Mouse (Mus musculus) bone marrow macrophage, adult 2 months (primary cell): ENCODE data around the gene Camk2b.

Experiments
- CTCF ChIP-seq: IDR thresholded peaks from 2 replicates; pipeline ENCODE4 v1.5.1; 2012; ENCODE audit warnings: low read depth, mild to moderate bottlenecking, low read length, moderate library complexity
- POLR2A ChIP-seq: IDR thresholded peaks from 2 replicates; pipeline ENCODE4 v1.6.1; 2012; ENCODE audit warnings: mild to moderate bottlenecking, low read depth, low read length, borderline replicate concordance

- TF ChIP-seq CTCF (no peak), POLR2A (no peak)
Observed at GRCm38 (mm10) chr11:5930578-5930977, 135.6 kb downstream of the Camk2b start.
